Comparison of ENCODE assay signal across 17 mouse cellular contexts in genomic region chr1:36257276-36257675, GRCm38 (mm10).
"Had no signal": no experiment of that assay in that cellular context is flagged by ENCODE, and none has a peak within 500 bp of the region (broad histone marks: within the 10 kb centered on the region; RNA-seq: fewer than 3 reads in every experiment).

No protein-coding gene starts in this region.

- ATAC-seq: midbrain, embryonic 16.5 days had no signal

- H3K4me3 ChIP-seq: liver, embryonic 13.5 days; liver, embryonic 15.5 days; megakaryocyte, embryonic 14.5 days; midbrain, embryonic 12.5 days; neural tube, embryonic 12.5 days; stomach, embryonic 15.5 days had no signal

- H3K9ac ChIP-seq: liver, embryonic 13.5 days; liver, embryonic 15.5 days; lung, embryonic 14.5 days; midbrain, embryonic 12.5 days; neural tube, embryonic 12.5 days; stomach, embryonic 15.5 days had no signal

- H3K27ac ChIP-seq: liver, embryonic 13.5 days; liver, embryonic 15.5 days; midbrain, embryonic 12.5 days; neural tube, embryonic 12.5 days; stomach, embryonic 15.5 days; stomach, postnatal 0 days had no signal

- H3K36me3 ChIP-seq: liver, embryonic 13.5 days; liver, embryonic 15.5 days; midbrain, embryonic 12.5 days; neural tube, embryonic 12.5 days; stomach, embryonic 15.5 days had no signal

- DNase-seq: liver, embryonic 13.5 days; lung, adult 18-20 months; lung, embryonic 14.5 days; lung, postnatal 14 days; lung, postnatal 4 days; midbrain, embryonic 14.5 days; right cerebral cortex, postnatal 14 days; thymus, adult 2 months; thymus, postnatal 25 days; thymus, postnatal 4 days had no signal

- H3K9me3 ChIP-seq: liver, embryonic 15.5 days; neural tube, embryonic 12.5 days; stomach, embryonic 15.5 days had no signal

- H3K4me1 ChIP-seq: neural tube, embryonic 12.5 days; stomach, embryonic 15.5 days had no signal

- H3K4me2 ChIP-seq: liver, embryonic 13.5 days; liver, embryonic 15.5 days; lung, embryonic 14.5 days; midbrain, embryonic 12.5 days; neural tube, embryonic 12.5 days; stomach, embryonic 15.5 days had no signal

- H3K27me3 ChIP-seq: stomach, embryonic 15.5 days had no signal
